Mouse (Mus musculus): ENCODE measurements at regions not wholly inside any gene's neighbourhood (a gene's known extent, or its start where the extent isn't known, plus 50 kb on each side); places are given as distances from the start of the nearest gene placed in this dataset.

DNA sequence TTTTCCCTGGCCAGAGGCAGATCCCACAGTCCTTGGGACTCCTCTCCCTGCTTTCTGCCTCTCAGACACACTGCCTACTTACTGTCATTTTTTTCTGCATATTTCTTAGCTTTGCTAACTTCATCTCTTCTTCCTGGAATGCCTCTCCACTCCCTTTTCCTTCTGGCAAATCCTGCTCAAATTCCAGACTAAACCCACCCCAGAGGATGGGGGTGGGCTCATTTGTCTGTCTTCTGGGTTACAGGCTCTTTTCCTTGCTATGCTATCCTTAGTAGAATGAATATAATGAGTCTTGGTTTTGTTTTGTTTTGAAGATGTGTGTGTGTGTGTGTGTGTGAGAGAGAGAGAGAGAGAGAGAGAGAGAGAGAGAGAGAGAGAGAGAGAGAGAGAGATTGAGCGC is 51.9 kb upstream of the Klf9 start:
- no peak for DNase-seq (ENCODE audit: low spot score in 2 of 2)

DNA sequence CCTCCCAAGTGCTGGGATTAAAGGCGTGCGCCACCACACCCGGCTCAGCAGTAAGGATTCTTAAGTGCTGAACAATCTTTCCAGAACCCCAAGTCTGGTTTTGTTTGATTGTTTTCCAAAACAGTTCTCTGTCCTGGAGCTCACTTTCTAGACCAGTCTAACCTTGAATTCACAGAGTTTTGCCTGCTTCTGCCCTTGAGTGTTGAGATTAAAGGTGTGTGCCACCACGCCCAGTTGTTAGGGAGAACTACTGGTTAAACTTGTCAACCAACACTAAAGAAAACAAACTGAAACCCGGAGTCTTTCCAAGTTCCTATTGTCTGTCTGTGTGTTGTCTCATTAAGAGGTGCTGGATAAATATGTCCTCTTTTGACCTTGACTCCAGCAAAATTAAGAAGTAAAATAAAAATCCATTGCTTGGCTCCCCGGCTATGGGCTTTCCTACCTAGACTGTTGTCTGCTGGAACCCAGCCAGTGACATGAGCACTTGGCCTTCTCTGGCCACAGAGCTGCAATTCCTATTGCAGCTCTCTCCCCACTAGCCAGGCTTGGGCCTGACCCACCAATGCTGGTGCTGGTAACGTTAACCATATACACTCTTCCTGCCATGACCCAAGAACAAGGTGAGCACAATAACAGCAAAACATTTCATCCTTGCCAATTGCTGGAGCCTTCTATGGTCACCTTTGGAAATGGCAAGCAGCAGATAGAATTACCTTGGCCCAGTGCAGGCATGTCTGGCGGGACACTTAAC is 51.1 kb upstream of the Klf9 start:
- no peak for DNase-seq (ENCODE audit: low spot score in 2 of 2)
